Mouse (Mus musculus): ENCODE measurements around the gene Gm20388. TPM values are rescaled to one million over a fixed set of nuclear protein-coding genes. Genes with fewer than 3 reads are reported as not detected.
A peak's percentile ranks its signal among the peaks of the same experiment; 100 is the strongest.

Gm20388 gene
- polyA plus RNA-seq, 1 experiment: 18.7 TPM

DNA sequence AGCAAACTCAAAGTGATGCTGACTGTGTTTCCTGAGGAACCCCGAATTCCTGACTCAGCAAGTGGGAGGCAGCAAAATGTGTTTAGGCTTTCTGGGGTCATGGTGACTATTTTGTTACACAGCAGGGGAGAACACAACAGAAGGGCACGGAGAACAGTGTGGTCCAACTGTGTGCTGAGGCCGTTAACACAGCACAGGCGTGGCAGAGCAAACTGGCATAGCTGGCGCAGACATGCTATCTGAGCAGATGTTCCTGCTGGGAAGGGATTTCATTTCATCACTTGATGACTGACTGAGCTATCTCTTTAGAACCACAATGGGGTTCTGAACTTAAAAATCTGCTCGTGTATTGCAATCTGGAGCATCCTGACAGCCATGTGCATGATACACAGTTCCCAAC lies 1974.8 kb downstream of the Gm20388 start:
- H3K4me1 ChIP-seq (ENCODE audit: control insufficient read depth, insufficient read depth, low read length): peaks cover 42% of the 10 kb centered on the region
- no peaks in the 10 kb centered on the region for H3K27me3 ChIP-seq (ENCODE audit: control insufficient read depth, insufficient read depth, low read length)
- H3K4me3 ChIP-seq (replicated peaks; ENCODE audit: insufficient read depth, low read depth, low read length): no peak overlapping the region
- 20% methylated on average over 6 of the region's 6 CpGs for WGBS
- H3K27ac ChIP-seq (ENCODE audit: insufficient read depth, low read length): no peak overlapping the region
- DNase-seq: no peak
- TF ChIP-seq POLR2A (IDR thresholded peaks at IDR 0.05; ENCODE audit: borderline replicate concordance, insufficient read depth, low read length) (no peak), CTCF (IDR thresholded peaks at IDR 0.05; ENCODE audit: borderline replicate concordance, insufficient read depth, low read depth, low read length) (no peak)

DNA sequence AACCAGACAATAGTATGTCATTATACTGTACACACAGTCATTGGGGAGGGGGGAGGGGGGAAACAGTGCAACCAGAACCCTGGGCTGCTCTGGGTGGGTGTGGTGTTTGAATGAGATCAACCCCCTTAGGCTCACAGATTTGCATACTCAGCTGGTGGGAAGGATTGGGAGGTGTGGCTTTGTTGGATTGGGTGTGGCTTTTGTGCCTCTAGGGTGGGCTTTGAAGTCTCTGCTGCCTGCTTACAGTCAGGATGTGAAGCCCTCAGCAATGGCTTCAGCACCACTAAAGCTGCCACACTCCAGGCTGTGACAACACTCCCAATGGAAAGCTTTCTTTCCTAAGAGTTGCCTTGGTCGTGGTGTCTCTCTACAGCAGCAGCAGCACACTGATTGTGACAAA lies 1976.9 kb downstream of the Gm20388 start:
- no peak overlapping the region for H3K4me3 ChIP-seq (replicated peaks; ENCODE audit: insufficient read depth, low read depth, low read length)
- DNase-seq: no peak
- no peak overlapping the region for H3K27ac ChIP-seq (ENCODE audit: insufficient read depth, low read length)
- WGBS: 78% methylated on average over 1 of the region's 1 CpGs
- TF ChIP-seq POLR2A (IDR thresholded peaks at IDR 0.05; ENCODE audit: borderline replicate concordance, insufficient read depth, low read length) (no peak), CTCF (IDR thresholded peaks at IDR 0.05; ENCODE audit: borderline replicate concordance, insufficient read depth, low read depth, low read length) (no peak)
- peaks cover 54% of the 10 kb centered on the region for H3K4me1 ChIP-seq (ENCODE audit: control insufficient read depth, insufficient read depth, low read length)
- H3K27me3 ChIP-seq (ENCODE audit: control insufficient read depth, insufficient read depth, low read length): no peaks in the 10 kb centered on the region

DNA sequence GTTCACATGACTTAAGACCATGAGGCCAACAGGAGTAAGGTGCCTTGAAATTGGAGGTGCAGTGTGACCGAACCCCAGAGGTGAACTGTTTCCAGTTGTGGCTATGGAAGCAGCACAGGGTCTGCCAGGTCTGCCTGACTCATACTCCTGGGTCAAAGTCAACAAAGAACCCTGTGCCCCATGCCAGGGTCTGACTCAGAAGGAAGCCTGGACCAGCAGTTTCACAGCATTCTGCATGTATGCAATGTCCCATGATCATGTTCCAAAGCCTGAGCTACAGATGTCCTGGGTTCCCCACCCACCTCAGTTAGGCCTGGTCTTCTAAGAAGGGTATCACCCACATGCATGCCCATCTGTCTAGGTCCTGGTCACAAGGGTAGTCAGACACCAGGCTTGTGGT lies 1978.7 kb downstream of the Gm20388 start:
- H3K27ac ChIP-seq (ENCODE audit: insufficient read depth, low read length): no peak overlapping the region
- no peak for TF ChIP-seq CTCF (IDR thresholded peaks at IDR 0.05; ENCODE audit: borderline replicate concordance, insufficient read depth, low read depth, low read length)
- TF ChIP-seq POLR2A (IDR thresholded peaks at IDR 0.05; ENCODE audit: borderline replicate concordance, insufficient read depth, low read length): no peak
- no peaks in the 10 kb centered on the region for H3K27me3 ChIP-seq (ENCODE audit: control insufficient read depth, insufficient read depth, low read length)
- no peak for DNase-seq
- peaks cover 52% of the 10 kb centered on the region for H3K4me1 ChIP-seq (ENCODE audit: control insufficient read depth, insufficient read depth, low read length)
- H3K4me3 ChIP-seq (replicated peaks; ENCODE audit: insufficient read depth, low read depth, low read length): no peak overlapping the region
- WGBS: 97% methylated on average over 1 of the region's 1 CpGs

DNA sequence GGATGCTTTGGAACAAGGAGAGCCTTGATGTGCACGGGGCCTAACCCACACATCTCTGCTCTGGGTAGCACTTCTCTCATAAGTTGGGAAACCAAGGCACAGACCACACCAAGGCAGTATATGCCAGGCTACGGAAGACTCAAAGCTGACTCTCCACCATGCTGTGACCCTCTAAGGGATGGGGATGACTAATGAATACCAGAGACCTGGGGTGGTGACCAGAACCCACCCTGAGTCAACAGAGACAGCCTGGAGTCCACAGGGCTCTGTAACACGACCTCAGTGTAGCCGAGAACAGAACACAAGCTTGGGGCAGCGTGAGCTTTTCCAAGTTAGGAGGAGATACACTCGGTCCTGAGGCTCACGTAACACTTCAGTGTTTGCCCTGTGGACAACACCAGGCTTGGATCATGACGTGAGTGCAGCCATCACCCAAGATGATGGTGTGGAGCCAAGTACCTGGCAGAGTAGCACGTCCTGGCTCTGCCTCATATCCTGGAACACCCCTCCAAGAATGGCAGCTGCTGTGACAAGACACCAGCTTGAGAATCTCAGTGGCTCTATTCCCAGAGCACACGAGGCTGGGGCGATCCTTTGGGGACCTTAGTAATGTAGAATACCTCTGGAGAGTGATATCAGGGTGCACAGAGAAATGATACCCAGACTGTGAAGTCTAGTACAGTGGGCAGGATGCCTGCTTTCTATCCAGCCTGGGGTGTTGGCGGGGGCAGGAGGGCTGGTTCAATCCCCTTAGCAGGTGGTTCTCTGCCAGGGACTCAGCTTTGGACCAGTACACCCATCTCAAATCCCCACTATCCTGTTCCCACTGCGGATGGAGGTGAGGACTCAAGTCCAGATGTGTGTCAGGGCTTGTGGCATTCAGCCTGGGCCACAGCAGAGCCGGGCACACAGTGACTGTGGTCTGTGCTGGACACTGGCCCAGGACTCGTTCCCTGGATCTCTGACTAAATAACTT lies 1979.5 kb downstream of the Gm20388 start:
- Histone ChIP-seq H3K4me1 (ENCODE audit: control insufficient read depth, insufficient read depth, low read length) (peaks cover 44% of the 10 kb centered on the region), H3K27ac (ENCODE audit: insufficient read depth, low read length) (no peak overlapping the region), H3K4me3 (replicated peaks; ENCODE audit: insufficient read depth, low read depth, low read length) (no peak overlapping the region), H3K27me3 (ENCODE audit: control insufficient read depth, insufficient read depth, low read length) (no peaks in the 10 kb centered on the region)
- 45% methylated on average over 15 of the region's 15 CpGs for WGBS
- DNase-seq: peak in 1 of 2 experiments; percentile 46
- no peak for TF ChIP-seq CTCF (IDR thresholded peaks at IDR 0.05; ENCODE audit: borderline replicate concordance, insufficient read depth, low read depth, low read length)
- no peak for TF ChIP-seq POLR2A (IDR thresholded peaks at IDR 0.05; ENCODE audit: borderline replicate concordance, insufficient read depth, low read length)

DNA sequence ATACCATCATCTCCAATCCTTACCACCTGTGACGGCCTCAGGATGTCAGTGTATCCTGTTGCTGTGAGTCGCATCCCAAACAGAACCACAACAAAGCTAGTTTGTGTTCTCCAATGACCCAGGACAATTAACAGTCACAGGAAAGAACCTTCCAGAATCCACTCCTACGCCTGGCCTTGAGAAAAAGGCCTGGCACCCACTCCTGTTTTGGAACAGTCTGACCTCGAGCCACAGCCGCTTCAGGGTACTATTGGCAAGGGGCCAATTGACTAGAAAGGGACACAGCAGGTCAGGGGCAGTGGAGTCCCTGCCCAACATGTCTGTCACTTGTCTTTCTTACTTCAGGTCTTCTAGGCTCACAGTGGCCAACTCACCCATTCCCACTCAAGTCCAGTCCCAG lies 1982.2 kb downstream of the Gm20388 start:
- peaks cover 53% of the 10 kb centered on the region for H3K4me1 ChIP-seq (ENCODE audit: control insufficient read depth, insufficient read depth, low read length)
- DNase-seq: no peak
- H3K27ac ChIP-seq (ENCODE audit: insufficient read depth, low read length): no peak overlapping the region
- no peaks in the 10 kb centered on the region for H3K27me3 ChIP-seq (ENCODE audit: control insufficient read depth, insufficient read depth, low read length)
- TF ChIP-seq CTCF (IDR thresholded peaks at IDR 0.05; ENCODE audit: borderline replicate concordance, insufficient read depth, low read depth, low read length): no peak
- TF ChIP-seq POLR2A (IDR thresholded peaks at IDR 0.05; ENCODE audit: borderline replicate concordance, insufficient read depth, low read length): no peak
- WGBS: 26% methylated on average over 5 of the region's 5 CpGs
- no peak overlapping the region for H3K4me3 ChIP-seq (replicated peaks; ENCODE audit: insufficient read depth, low read depth, low read length)

DNA sequence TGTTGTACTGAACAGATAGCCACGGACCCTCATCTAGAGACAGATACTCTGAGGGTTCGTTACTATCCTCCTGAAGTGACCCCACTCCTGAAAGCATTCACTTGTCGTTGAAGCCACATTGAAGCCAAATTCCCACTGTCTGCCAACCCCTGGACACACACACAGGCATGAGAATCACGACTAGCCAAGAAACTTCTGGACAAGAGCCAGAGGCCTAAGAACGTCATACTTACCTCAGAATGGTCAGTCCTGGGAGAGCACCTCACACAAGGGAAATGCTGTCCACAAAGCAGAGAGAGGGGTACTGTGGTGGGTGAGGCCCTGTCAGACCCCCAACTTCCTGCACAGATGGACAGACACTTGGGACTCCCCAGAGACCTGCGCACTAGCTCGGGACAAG lies 1985.3 kb downstream of the Gm20388 start:
- TF ChIP-seq CTCF (IDR thresholded peaks at IDR 0.05; ENCODE audit: borderline replicate concordance, insufficient read depth, low read depth, low read length) (no peak), POLR2A (IDR thresholded peaks at IDR 0.05; ENCODE audit: borderline replicate concordance, insufficient read depth, low read length) (no peak)
- Histone ChIP-seq H3K4me1 (ENCODE audit: control insufficient read depth, insufficient read depth, low read length) (peaks cover 55% of the 10 kb centered on the region), H3K27ac (ENCODE audit: insufficient read depth, low read length) (no peak overlapping the region), H3K27me3 (ENCODE audit: control insufficient read depth, insufficient read depth, low read length) (no peaks in the 10 kb centered on the region), H3K4me3 (replicated peaks; ENCODE audit: insufficient read depth, low read depth, low read length) (no peak overlapping the region)
- WGBS: 39% methylated on average over 7 of the region's 7 CpGs
- peak; percentile 40 to 56 for DNase-seq

DNA sequence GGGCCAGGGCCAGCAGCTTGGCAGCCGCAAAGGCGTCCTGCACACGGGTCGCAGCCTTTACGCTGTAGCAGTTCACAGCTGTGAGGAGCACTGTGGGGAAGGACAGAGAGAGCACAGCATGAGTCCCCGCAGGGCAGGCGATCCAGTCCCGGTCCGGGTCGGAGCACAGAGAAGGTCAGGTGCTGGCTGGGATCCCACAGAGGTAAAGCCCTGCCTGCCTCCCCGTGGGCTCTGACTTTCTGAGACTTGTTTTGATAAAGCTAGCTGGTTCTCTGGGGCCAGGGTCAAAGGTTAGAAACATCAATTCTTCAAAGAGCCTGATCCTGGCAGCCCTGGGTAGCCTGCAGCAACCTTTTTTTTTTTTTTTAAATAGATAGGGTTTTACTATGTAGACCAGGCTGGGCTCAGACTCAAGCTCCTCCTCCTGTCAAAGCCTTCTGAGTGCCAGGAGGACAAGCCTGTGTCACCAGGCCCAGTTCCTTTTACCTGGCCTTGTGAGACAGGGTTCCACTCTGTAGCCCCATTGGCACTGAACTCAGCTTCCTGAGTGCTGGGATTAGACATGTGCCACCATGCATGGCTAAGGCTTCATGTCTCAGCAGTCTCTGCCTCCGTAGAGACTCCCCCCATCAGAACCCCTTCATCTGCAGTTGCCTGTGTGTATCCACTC lies 1986.0 kb downstream of the Gm20388 start:
- WGBS: 38% methylated on average over 12 of the region's 12 CpGs
- no peak for DNase-seq
- Histone ChIP-seq H3K27ac (ENCODE audit: insufficient read depth, low read length) (no peak overlapping the region), H3K4me1 (ENCODE audit: control insufficient read depth, insufficient read depth, low read length) (peaks cover 61% of the 10 kb centered on the region), H3K4me3 (replicated peaks; ENCODE audit: insufficient read depth, low read depth, low read length) (no peak overlapping the region), H3K27me3 (ENCODE audit: control insufficient read depth, insufficient read depth, low read length) (no peaks in the 10 kb centered on the region)
- no peak for TF ChIP-seq POLR2A (IDR thresholded peaks at IDR 0.05; ENCODE audit: borderline replicate concordance, insufficient read depth, low read length)
- TF ChIP-seq CTCF (IDR thresholded peaks at IDR 0.05; ENCODE audit: borderline replicate concordance, insufficient read depth, low read depth, low read length): no peak
